Mouse (Mus musculus) layer of hippocampus, adult 2 months (tissue): ENCODE measurements at regions not wholly inside any gene's neighbourhood (a gene's known extent, or its start where the extent isn't known, plus 50 kb on each side); places are given as distances from the start of the nearest gene placed in this dataset.
A peak's percentile ranks its signal among the peaks of the same experiment; 100 is the strongest.

Source experiments
- DNase-seq, 2 experiments: peaks; one replicate each; pipeline ENCODE4 v3.0.0; 2022; ENCODE audit warnings: low spot score in 2 of 2
- H3K27ac ChIP-seq: fragments of 200-600 bp; 2 replicates; pipeline ENCODE4 v1.8.1; 2022
- H3K4me3 ChIP-seq: fragments of 200-600 bp; 2 replicates; pipeline ENCODE4 v1.8.1; 2022; ENCODE audit warnings: mild to moderate bottlenecking
- CTCF ChIP-seq: fragments of 200-600 bp; conservative IDR thresholded peaks from 2 replicates; pipeline ENCODE4 v1.8.1; 2022; ENCODE audit warnings: antibody characterized with exemption, mild to moderate bottlenecking, moderate library complexity

DNA sequence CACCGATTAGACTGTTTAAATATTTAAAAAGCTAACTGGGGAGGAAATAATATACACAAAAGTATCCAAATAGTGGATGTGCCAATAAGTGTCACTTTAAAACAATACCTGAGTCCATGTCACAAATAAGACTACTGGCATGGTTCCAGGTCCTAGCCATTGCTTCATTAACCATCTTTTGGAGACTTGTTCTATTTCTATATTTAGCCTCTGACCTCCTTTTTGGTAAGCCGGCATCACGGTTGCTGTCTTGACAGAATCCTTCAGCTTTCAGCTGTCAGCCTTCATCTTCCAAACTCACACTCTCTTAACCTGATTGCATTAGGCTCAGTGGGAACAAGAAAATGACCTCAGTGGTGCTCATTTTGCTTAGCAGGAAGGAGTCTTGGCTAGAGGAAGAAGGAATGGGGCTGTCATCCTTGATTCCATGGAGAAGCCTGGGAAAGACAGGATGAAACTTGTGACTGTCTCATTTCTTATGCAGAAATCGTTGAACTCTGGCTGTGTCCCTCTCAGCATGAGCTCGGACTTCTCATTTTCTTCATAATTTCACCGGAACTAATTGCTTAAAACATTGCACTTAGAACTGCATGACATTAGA, 208.9 kb upstream of the Veph1 start:
- TF ChIP-seq CTCF, result no peak
- Histone ChIP-seq H3K4me3 (no peak overlapping the region), H3K27ac (no peak overlapping the region)
- no peak for DNase-seq

DNA sequence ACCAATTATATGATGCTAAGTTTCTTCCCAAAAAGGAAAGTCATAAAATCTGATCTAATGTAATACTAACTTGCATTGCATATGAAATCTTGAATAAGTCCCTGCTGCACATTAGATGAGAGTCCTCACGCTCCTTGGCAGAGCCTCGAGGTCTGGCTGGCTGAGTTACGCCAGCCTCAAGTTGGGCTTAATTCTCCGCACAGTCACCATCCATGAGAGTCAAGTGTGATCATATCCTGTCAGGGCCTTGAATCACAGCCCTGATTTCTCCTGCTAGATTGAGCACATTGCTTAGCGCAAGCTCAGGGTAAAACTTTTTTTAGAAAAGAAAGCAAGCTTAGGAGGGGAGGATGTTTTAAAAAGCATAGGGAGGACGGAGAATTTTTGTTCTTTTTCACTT, 208.1 kb upstream of the Veph1 start:
- Histone ChIP-seq H3K27ac (no peak overlapping the region), H3K4me3 (no peak overlapping the region)
- DNase-seq, result no peak
- no peak for TF ChIP-seq CTCF

- Histone ChIP-seq H3K27ac (no peak overlapping the region), H3K4me3 (no peak overlapping the region)
- no peak for DNase-seq
- no peak for TF ChIP-seq CTCF
Observed at GRCm38 (mm10) chr3:66503615-66504014, 207.0 kb upstream of the Veph1 start.

DNA sequence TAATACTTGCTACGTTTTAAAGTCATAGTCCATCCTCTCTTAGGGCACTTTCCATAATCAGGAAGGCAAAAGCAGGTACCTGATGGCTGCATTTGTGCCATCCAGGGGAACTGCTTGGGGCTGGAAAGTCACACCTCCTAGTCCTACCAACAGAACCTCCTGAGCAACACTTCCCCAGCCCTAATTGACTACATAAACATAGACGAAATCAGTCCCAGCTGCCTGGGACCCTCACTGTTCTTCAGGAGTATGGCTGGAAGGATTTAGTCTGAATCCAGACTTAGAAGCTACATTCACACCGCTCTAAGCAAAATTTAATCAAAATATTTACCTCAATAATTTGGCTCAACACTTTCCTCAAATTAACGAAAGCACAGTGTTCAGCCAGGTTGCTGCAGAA, 205.2 kb upstream of the Veph1 start:
- H3K4me3 ChIP-seq, result no peak overlapping the region
- TF ChIP-seq CTCF, result no peak
- DNase-seq, result no peak
- H3K27ac ChIP-seq, result no peak overlapping the region

GRCm38 (mm10) chr3:66494442-66495113, 197.9 kb upstream of the Veph1 start:
- Histone ChIP-seq H3K4me3 (no peak overlapping the region), H3K27ac (no peak overlapping the region)
- no peak for DNase-seq
- TF ChIP-seq CTCF, result no peak

GRCm38 (mm10) chr3:66490696-66491357, 194.2 kb upstream of the Veph1 start:
- Histone ChIP-seq H3K27ac (no peak overlapping the region), H3K4me3 (no peak overlapping the region)
- DNase-seq, result no peak
- TF ChIP-seq CTCF, result no peak

- no peak for DNase-seq
- Histone ChIP-seq H3K4me3 (no peak overlapping the region), H3K27ac (no peak overlapping the region)
- TF ChIP-seq CTCF, result no peak
Observed at GRCm38 (mm10) chr3:66488724-66489123, 192.1 kb upstream of the Veph1 start.

- Histone ChIP-seq H3K27ac (no peak overlapping the region), H3K4me3 (no peak overlapping the region)
- no peak for DNase-seq
- no peak for TF ChIP-seq CTCF
Observed at GRCm38 (mm10) chr3:66486658-66487057, 190.0 kb upstream of the Veph1 start.

DNA sequence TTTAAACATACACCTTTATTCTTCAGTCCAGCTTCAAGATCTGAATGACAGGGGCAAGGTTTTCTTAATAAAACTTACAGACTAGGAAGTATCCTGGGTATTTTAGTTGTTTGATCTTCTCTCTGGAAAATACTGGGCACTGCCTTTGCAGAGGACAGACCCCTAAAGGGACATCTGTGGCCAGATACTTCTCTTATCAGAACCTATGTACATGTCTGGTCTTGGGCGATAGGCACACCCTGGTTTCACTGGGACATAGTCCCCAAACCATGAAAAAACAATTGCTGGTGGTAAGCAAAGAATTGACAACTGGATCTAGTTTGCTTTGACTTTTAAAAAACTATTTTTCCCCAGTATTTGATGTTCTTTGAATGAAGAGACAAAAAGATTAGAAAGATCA, 189.5 kb upstream of the Veph1 start:
- DNase-seq, result no peak
- Histone ChIP-seq H3K27ac (no peak overlapping the region), H3K4me3 (no peak overlapping the region)
- no peak for TF ChIP-seq CTCF

- no peak overlapping the region for H3K27ac ChIP-seq
- peak in 1 of 2 experiments; percentile 8 for DNase-seq
- TF ChIP-seq CTCF, result no peak
- H3K4me3 ChIP-seq, result no peak overlapping the region
Observed at GRCm38 (mm10) chr3:66480718-66481117, 184.1 kb upstream of the Veph1 start.

DNA sequence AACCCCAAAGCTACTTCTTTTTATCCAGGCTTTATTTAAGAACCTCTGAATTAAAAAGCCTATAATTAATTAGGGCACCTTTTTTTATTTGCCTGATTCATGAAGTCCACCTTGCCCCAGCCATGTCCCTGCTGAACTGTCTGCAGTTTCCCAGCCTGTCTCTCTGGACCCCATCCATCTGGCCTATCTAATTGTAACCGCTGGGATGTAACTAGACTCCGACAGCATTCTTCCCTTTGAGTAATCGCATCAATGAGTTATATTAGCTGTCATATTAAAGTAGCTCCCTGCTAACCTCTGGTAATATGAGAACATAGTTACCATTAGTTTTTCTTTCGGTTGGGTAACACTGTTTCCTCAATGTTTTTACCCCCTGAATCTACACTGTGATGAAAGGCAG, 182.6 kb upstream of the Veph1 start:
- no peak for DNase-seq
- Histone ChIP-seq H3K27ac (no peak overlapping the region), H3K4me3 (no peak overlapping the region)
- no peak for TF ChIP-seq CTCF

GRCm38 (mm10) chr3:66466321-66466720, 169.7 kb upstream of the Veph1 start:
- TF ChIP-seq CTCF, result no peak
- peak; percentile 13 to 44 for DNase-seq
- Histone ChIP-seq H3K27ac (no peak overlapping the region), H3K4me3 (no peak overlapping the region)

DNA sequence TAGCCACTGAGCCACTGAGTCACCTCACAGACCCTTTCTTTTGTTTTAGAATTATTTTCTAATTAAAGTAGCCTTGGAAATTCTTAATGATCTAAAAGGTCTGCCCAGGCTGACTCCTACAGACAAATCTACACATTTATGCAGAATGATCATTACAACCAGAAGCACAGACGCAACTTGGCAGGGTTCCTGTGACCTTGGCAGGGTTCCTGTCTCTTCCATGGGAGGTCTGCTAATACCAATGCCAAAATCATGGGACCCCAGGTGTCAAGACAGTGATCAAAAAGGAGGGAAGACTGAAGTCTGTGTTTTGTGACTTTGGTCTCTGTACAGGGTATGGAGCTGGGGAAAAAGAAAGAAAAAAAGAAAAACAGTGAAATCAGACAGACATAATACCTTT, 168.7 kb upstream of the Veph1 start:
- Histone ChIP-seq H3K4me3 (no peak overlapping the region), H3K27ac (no peak overlapping the region)
- DNase-seq, result no peak
- TF ChIP-seq CTCF, result no peak

GRCm38 (mm10) chr3:66462341-66462740, 165.7 kb upstream of the Veph1 start:
- H3K4me3 ChIP-seq, result no peak overlapping the region
- no peak for TF ChIP-seq CTCF

More at GRCm38 (mm10) chr3:66462341-66462740, 165.7 kb upstream of the Veph1 start:
- H3K27ac ChIP-seq, result no peak overlapping the region
- DNase-seq, result no peak
